Mouse (Mus musculus): ENCODE data around the gene Gpc2. TPM values are rescaled to one million over a fixed set of nuclear protein-coding genes. Genes with fewer than 3 reads are reported as not detected.

The Gpc2 gene
- polyA plus RNA-seq, 2 experiments, result 1.7 TPM; not detected in 1

GRCm38 (mm10) chr5:138233778-138234177, 46.0 kb downstream of the Gpc2 start:
- DNase-seq (ENCODE audit: low read depth in 3 of 3, low spot score in 3 of 3), result no peak
- Histone ChIP-seq H3K4me3 (ENCODE audit: insufficient read depth in 1 of 2, low read depth in 2 of 2, low read length in 2 of 2) (no peak overlapping the region), H3K27me3 (ENCODE audit: control insufficient read depth, insufficient read depth, low read length) (no peaks in the 10 kb centered on the region), H3K4me2 (ENCODE audit: low read depth) (no peak overlapping the region), H3K4me1 (replicated peaks; ENCODE audit: control insufficient read depth in 2 of 2, insufficient read depth in 2 of 2, low read length in 1 of 2) (no peaks in the 10 kb centered on the region), H3K9ac (replicated peaks) (no peak overlapping the region), H3K9me3 (ENCODE audit: control insufficient read depth, low read length) (no peaks in the 10 kb centered on the region), H3K36me3 (replicated peaks; ENCODE audit: control insufficient read depth, insufficient read depth, low read depth) (no peaks in the 10 kb centered on the region), H3K27ac (no peak overlapping the region)
- TF ChIP-seq EP300 (IDR thresholded peaks at IDR 0.05; ENCODE audit: low read depth) (no peak), CTCF (IDR thresholded peaks at IDR 0.05; ENCODE audit: low read depth) (no peak)
- ATAC-seq (ENCODE audit: insufficient read depth), result no peak
- 69% methylated on average over 2 of the region's 2 CpGs for WGBS (ENCODE audit: insufficient replicate concordance)

GRCm38 (mm10) chr5:138229511-138229910, 50.3 kb downstream of the Gpc2 start:
- Histone ChIP-seq H3K9me3 (ENCODE audit: control insufficient read depth, low read length) (no peaks in the 10 kb centered on the region), H3K9ac (replicated peaks) (no peak overlapping the region), H3K27me3 (ENCODE audit: control insufficient read depth, insufficient read depth, low read length) (no peaks in the 10 kb centered on the region), H3K4me2 (ENCODE audit: low read depth) (no peak overlapping the region), H3K4me1 (replicated peaks; ENCODE audit: control insufficient read depth in 2 of 2, insufficient read depth in 2 of 2, low read length in 1 of 2) (peaks cover 0 to 3% of the 10 kb centered on the region in 2 experiments; a peak in 1 of 4 replicates), H3K4me3 (ENCODE audit: insufficient read depth in 1 of 2, low read depth in 2 of 2, low read length in 2 of 2) (no peak overlapping the region), H3K27ac (no peak overlapping the region), H3K36me3 (replicated peaks; ENCODE audit: control insufficient read depth, insufficient read depth, low read depth) (no peaks in the 10 kb centered on the region)
- ATAC-seq (ENCODE audit: insufficient read depth) (no peak), DNase-seq (ENCODE audit: low read depth in 3 of 3, low spot score in 3 of 3) (no peak)
- TF ChIP-seq EP300 (IDR thresholded peaks at IDR 0.05; ENCODE audit: low read depth), result no peak
- no peak for TF ChIP-seq CTCF (IDR thresholded peaks at IDR 0.05; ENCODE audit: low read depth)
- WGBS (ENCODE audit: insufficient replicate concordance), result 73% methylated on average over 3 of the region's 3 CpGs

- ATAC-seq (ENCODE audit: insufficient read depth), result no peak
Measured at GRCm38 (mm10) chr5:138228026-138228425, 51.8 kb downstream of the Gpc2 start.

GRCm38 (mm10) chr5:138227367-138227766, 52.4 kb downstream of the Gpc2 start:
- DNase-seq (ENCODE audit: low read depth in 3 of 3, low spot score in 3 of 3) (peak in 1 of 3 experiments; percentile 16), ATAC-seq (ENCODE audit: insufficient read depth) (no peak)
- Histone ChIP-seq H3K9ac (replicated peaks) (no peak overlapping the region), H3K27ac (no peak overlapping the region), H3K4me3 (ENCODE audit: insufficient read depth in 1 of 2, low read depth in 2 of 2, low read length in 2 of 2) (no peak overlapping the region), H3K27me3 (ENCODE audit: control insufficient read depth, insufficient read depth, low read length) (no peaks in the 10 kb centered on the region), H3K9me3 (ENCODE audit: control insufficient read depth, low read length) (no peaks in the 10 kb centered on the region), H3K36me3 (replicated peaks; ENCODE audit: control insufficient read depth, insufficient read depth, low read depth) (no peaks in the 10 kb centered on the region), H3K4me1 (replicated peaks; ENCODE audit: control insufficient read depth in 2 of 2, insufficient read depth in 2 of 2, low read length in 1 of 2) (peaks cover 0 to 3% of the 10 kb centered on the region in 2 experiments; a peak in 1 of 4 replicates), H3K4me2 (ENCODE audit: low read depth) (no peak overlapping the region)
- no peak for TF ChIP-seq CTCF (IDR thresholded peaks at IDR 0.05; ENCODE audit: low read depth)
- 0 out of 2 replicates have a peak, but pooled peaks have one; percentile 10 for TF ChIP-seq EP300 (IDR thresholded peaks at IDR 0.05; ENCODE audit: low read depth)
- 8% methylated on average over 2 of the region's 2 CpGs for WGBS (ENCODE audit: insufficient replicate concordance)

More at GRCm38 (mm10) chr5:138228026-138228425, 51.8 kb downstream of the Gpc2 start:
- 17% methylated on average over 3 of the region's 3 CpGs for WGBS (ENCODE audit: insufficient replicate concordance)
- Histone ChIP-seq H3K9me3 (ENCODE audit: control insufficient read depth, low read length) (no peaks in the 10 kb centered on the region), H3K36me3 (replicated peaks; ENCODE audit: control insufficient read depth, insufficient read depth, low read depth) (no peaks in the 10 kb centered on the region), H3K27ac (no peak overlapping the region), H3K4me1 (replicated peaks; ENCODE audit: control insufficient read depth in 2 of 2, insufficient read depth in 2 of 2, low read length in 1 of 2) (peaks cover 0 to 3% of the 10 kb centered on the region in 2 experiments; a peak in 1 of 4 replicates), H3K4me2 (ENCODE audit: low read depth) (no peak overlapping the region), H3K4me3 (ENCODE audit: insufficient read depth in 1 of 2, low read depth in 2 of 2, low read length in 2 of 2) (no peak overlapping the region), H3K27me3 (ENCODE audit: control insufficient read depth, insufficient read depth, low read length) (no peaks in the 10 kb centered on the region), H3K9ac (replicated peaks) (no peak overlapping the region)
- no peak for DNase-seq (ENCODE audit: low read depth in 3 of 3, low spot score in 3 of 3)
- TF ChIP-seq CTCF (IDR thresholded peaks at IDR 0.05; ENCODE audit: low read depth) (peak; percentile 66), EP300 (IDR thresholded peaks at IDR 0.05; ENCODE audit: low read depth) (no peak)

- DNase-seq (ENCODE audit: low read depth in 3 of 3, low spot score in 3 of 3), result no peak
- H3K36me3 ChIP-seq (replicated peaks; ENCODE audit: control insufficient read depth, insufficient read depth, low read depth), result no peaks in the 10 kb centered on the region
- no peaks in the 10 kb centered on the region for H3K9me3 ChIP-seq (ENCODE audit: control insufficient read depth, low read length)
- no peak overlapping the region for H3K9ac ChIP-seq (replicated peaks)
- H3K4me3 ChIP-seq (ENCODE audit: insufficient read depth in 1 of 2, low read depth in 2 of 2, low read length in 2 of 2), result no peak overlapping the region
- no peak overlapping the region for H3K4me2 ChIP-seq (ENCODE audit: low read depth)
- 35% methylated on average over 4 of the region's 4 CpGs for WGBS (ENCODE audit: insufficient replicate concordance)
- no peak for ATAC-seq (ENCODE audit: insufficient read depth)
- peaks cover 0 to 3% of the 10 kb centered on the region in 2 experiments; a peak in 1 of 4 replicates for H3K4me1 ChIP-seq (replicated peaks; ENCODE audit: control insufficient read depth in 2 of 2, insufficient read depth in 2 of 2, low read length in 1 of 2)
- no peaks in the 10 kb centered on the region for H3K27me3 ChIP-seq (ENCODE audit: control insufficient read depth, insufficient read depth, low read length)
- no peak overlapping the region for H3K27ac ChIP-seq
- no peak for TF ChIP-seq EP300 (IDR thresholded peaks at IDR 0.05; ENCODE audit: low read depth)
- no peak for TF ChIP-seq CTCF (IDR thresholded peaks at IDR 0.05; ENCODE audit: low read depth)
Measured at GRCm38 (mm10) chr5:138226491-138226890, 53.3 kb downstream of the Gpc2 start.

Measured in liver, embryonic 14.5 days (tissue).